Mouse (Mus musculus) mouse trophoblast stem cell (cell line): ENCODE results near the gene Cnksr3.

Experiments
- in situ Hi-C, 2 experiments: fragments of 300-500 bp; cut with MseI, MboI; formaldehyde crosslinking; loops; 2 replicates in 1 of 2; 3 replicates in 1 of 2; pipeline ENCODE4 v1.15.1; 2025

Gene Cnksr3

DNA sequence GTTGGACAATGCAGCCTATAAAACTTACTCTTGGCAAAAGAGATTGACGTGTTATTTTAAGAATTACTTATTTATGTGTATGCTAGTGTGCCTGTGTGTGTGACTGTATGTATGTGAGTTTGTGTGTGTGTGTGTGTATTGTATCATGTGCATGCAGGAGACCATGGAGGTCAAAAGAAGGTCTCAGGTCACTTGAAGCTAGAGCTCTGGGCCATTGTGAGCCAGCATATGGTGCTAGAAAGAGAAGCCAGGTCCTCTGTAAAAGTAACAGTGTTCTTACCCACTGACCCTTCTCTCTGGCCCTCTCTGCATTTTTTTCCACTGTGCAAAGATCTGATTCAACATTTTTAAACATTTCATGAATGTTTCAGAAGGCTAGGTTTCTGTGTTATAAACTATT lies 134.1 kb downstream of the Cnksr3 start:
- in situ Hi-C loops = loop anchor here in 1 of 2 experiments (10.0 kb wide), 1 partner anchor 193 kb away; no protein-coding TSS in a partner anchor

GRCm38 (mm10) chr10:7077389-7077808 lies 134.6 kb downstream of the Cnksr3 start:
- in situ Hi-C loops = loop anchor here in 1 of 2 experiments (10.0 kb wide), 1 partner anchor 193 kb away; no protein-coding TSS in a partner anchor

- in situ Hi-C loops = loop anchor here in 1 of 2 experiments (10.0 kb wide), 1 partner anchor 192 kb away; no protein-coding TSS in a partner anchor
These were observed 135.3 kb downstream of the Cnksr3 start for GRCm38 (mm10) chr10:7076662-7077211.

- in situ Hi-C loops = loop anchor here in 1 of 2 experiments (10.0 kb wide), 1 partner anchor 191 kb away; no protein-coding TSS in a partner anchor
These were observed 135.8 kb downstream of the Cnksr3 start for GRCm38 (mm10) chr10:7076201-7076600.

- in situ Hi-C loops = loop anchor here in 1 of 2 experiments (10.0 kb wide), 1 partner anchor 191 kb away; no protein-coding TSS in a partner anchor
These were observed 136.4 kb downstream of the Cnksr3 start for GRCm38 (mm10) chr10:7075661-7076060.

GRCm38 (mm10) chr10:7074231-7074630 lies 137.8 kb downstream of the Cnksr3 start:
- in situ Hi-C loops = loop anchor here in 1 of 2 experiments (10.0 kb wide), 1 partner anchor 189 kb away; no protein-coding TSS in a partner anchor

- in situ Hi-C loops = loop anchor here in 1 of 2 experiments (10.0 kb wide), 1 partner anchor 186 kb away; no protein-coding TSS in a partner anchor
These were observed 141.1 kb downstream of the Cnksr3 start for GRCm38 (mm10) chr10:7070924-7071323.

DNA sequence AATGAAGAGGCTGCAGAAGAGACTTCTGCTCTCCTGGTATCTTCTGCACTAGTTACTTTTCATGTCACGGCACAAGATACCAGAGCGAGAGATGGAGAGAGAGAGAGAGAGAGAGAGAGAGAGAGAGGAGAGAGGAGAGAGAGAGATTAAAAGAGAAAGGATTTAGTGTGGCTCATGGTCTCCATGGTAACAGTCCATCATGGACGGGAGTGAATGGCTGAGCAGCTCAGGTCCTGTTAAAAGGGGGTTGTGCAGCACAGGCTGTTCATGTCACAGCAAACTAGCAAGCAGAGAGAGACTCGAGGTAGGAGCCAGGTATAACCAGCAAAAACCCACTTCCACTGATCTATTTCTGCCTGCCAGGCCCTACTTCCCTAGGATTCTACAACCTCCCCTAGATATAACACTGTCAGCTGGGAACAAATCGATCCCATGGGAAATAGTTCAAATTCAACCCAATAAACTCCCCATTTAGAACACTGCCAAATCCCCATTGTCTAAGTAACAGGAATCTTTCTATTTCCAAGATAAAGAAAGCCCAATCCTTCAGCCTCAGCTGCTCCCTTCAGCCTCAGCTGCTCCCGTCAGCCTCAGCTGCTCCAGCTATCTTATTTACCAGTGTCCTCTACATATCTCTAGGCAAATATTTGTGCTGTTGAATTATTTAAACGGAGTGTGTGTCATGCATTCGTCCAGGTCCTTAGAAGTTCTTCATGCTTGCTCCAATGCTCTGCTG lies 141.8 kb downstream of the Cnksr3 start:
- in situ Hi-C loops = loop anchor here in 1 of 2 experiments (10.0 kb wide), 1 partner anchor 185 kb away; no protein-coding TSS in a partner anchor

DNA sequence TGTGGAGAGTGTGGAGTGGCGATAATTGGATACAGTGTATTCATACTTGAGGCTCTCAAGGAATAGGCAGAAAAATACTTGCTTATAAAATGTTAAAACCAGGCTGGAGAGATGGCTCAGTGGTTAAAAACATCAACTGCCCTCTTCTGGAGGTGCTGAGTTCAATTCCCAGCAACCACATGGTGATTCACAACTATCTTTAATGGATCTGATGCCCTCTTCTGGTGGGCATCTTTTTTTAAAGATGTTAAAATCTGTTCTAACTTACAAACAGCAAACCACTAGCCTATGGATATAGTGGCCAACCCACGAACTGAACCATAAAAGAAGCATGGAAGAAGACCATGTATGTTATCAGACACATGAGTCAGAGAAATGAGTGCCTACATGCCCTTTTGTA lies 142.9 kb downstream of the Cnksr3 start:
- in situ Hi-C loops = no loop called here
